Mouse (Mus musculus) small intestine, adult 2 months (tissue): ENCODE measurements around the gene Ascl1. TPM values are rescaled to one million over a fixed set of nuclear protein-coding genes. Genes with fewer than 3 reads are reported as not detected.

Experiments used
- H3K27ac ChIP-seq: fragments of 200-500 bp; 2 replicates; pipeline ENCODE4 v1.5.1; 2012; ENCODE audit warnings: low read depth, low read length, control low read depth, inconsistent platforms; ENCODE audit not compliant: insufficient read depth
- H3K27me3 ChIP-seq: fragments of 200-500 bp; 2 replicates; pipeline ENCODE4 v1.6.1; 2012; ENCODE audit warnings: mild to moderate bottlenecking, moderate library complexity, low read length, inconsistent platforms; ENCODE audit not compliant: control insufficient read depth, insufficient read depth
- H3K36me3 ChIP-seq: fragments of 200-500 bp; 2 replicates; pipeline ENCODE4 v1.6.1; 2012; ENCODE audit warnings: mild to moderate bottlenecking, low read length, control low read depth, inconsistent platforms; ENCODE audit not compliant: control insufficient read depth, insufficient read depth
- H3K4me1 ChIP-seq: fragments of 200-500 bp; 2 replicates; pipeline ENCODE4 v1.6.1; 2012; ENCODE audit warnings: low read length, inconsistent platforms, mixed read lengths; ENCODE audit not compliant: control insufficient read depth, insufficient read depth, insufficient read length
- H3K4me3 ChIP-seq: fragments of 200-500 bp; 2 replicates; pipeline ENCODE4 v1.5.1; 2012; ENCODE audit warnings: low read depth, mild to moderate bottlenecking, control low read depth, inconsistent platforms, low read length, moderate library complexity
- CTCF ChIP-seq: fragments of 200-500 bp; IDR thresholded peaks from 2 replicates; pipeline ENCODE4 v1.5.1; 2012; ENCODE audit warnings: low read depth, mild to moderate bottlenecking, control low read depth, inconsistent platforms, low read length, moderate library complexity, mixed read lengths; ENCODE audit not compliant: insufficient replicate concordance, insufficient read length; ENCODE audit errors: extremely low read depth
- POLR2A ChIP-seq: fragments of 200-500 bp; IDR thresholded peaks from 2 replicates; pipeline ENCODE4 v1.6.1; 2012; ENCODE audit warnings: low read depth, mild to moderate bottlenecking, control low read depth, inconsistent platforms, low read length, moderate library complexity
- WGBS: fragments of 180-500 bp; shearing (Covaris S2); methylation state at CpG from one replicate; pipeline ENCODE4 v1.1.7; 2018; 5-methylcytosine and 5-hydroxymethylcytosine counted together
- polyA plus RNA-seq: library from polyadenylated mRNA; depleted of rRNA; stranded (reverse); fragments of >200 nt; gene quantifications from 2 replicates; pipeline ENCODE4 v1.2.3, GENCODE M21; 2012; rRNA removed

Gene Ascl1
- polyA plus RNA-seq, 1 experiment: 0.27 TPM

GRCm38 (mm10) chr10:87448257-87448656 is 45.2 kb downstream of the Ascl1 start:
- Histone ChIP-seq H3K4me3 (no peak overlapping the region), H3K27me3 (no peaks in the 10 kb centered on the region), H3K4me1 (no peaks in the 10 kb centered on the region), H3K27ac (no peak overlapping the region), H3K36me3 (no peaks in the 10 kb centered on the region)
- WGBS: 59% methylated on average over 5 of the region's 5 CpGs
- TF ChIP-seq CTCF: no peak
- TF ChIP-seq POLR2A: no peak

GRCm38 (mm10) chr10:87447754-87448095 is 45.7 kb downstream of the Ascl1 start:
- 7% methylated on average over 9 of the region's 9 CpGs for WGBS
- Histone ChIP-seq H3K27me3 (no peaks in the 10 kb centered on the region), H3K27ac (no peak overlapping the region), H3K4me1 (no peaks in the 10 kb centered on the region), H3K36me3 (no peaks in the 10 kb centered on the region), H3K4me3 (no peak overlapping the region)
- TF ChIP-seq CTCF (no peak), POLR2A (no peak)

- Histone ChIP-seq H3K4me1 (no peaks in the 10 kb centered on the region), H3K4me3 (no peak overlapping the region), H3K27me3 (no peaks in the 10 kb centered on the region), H3K36me3 (no peaks in the 10 kb centered on the region), H3K27ac (no peak overlapping the region)
- TF ChIP-seq POLR2A: no peak
- TF ChIP-seq CTCF: no peak
- WGBS: 38% methylated on average over 13 of the region's 13 CpGs
Observed at GRCm38 (mm10) chr10:87446829-87447753, 46.4 kb downstream of the Ascl1 start.

- H3K36me3 ChIP-seq: no peaks in the 10 kb centered on the region
Observed at GRCm38 (mm10) chr10:87446139-87446828, 47.2 kb downstream of the Ascl1 start.

More at GRCm38 (mm10) chr10:87446139-87446828, 47.2 kb downstream of the Ascl1 start:
- TF ChIP-seq CTCF: no peak
- TF ChIP-seq POLR2A: no peak
- no peak overlapping the region for H3K4me3 ChIP-seq
- no peaks in the 10 kb centered on the region for H3K27me3 ChIP-seq
- H3K27ac ChIP-seq: no peak overlapping the region
- 76% methylated on average over 2 of the region's 2 CpGs for WGBS
- H3K4me1 ChIP-seq: no peaks in the 10 kb centered on the region

Other genes starting within 250 kb of the Ascl1 start
- gene Pah, start 28.1 kb upstream of the Ascl1 start, polyA plus RNA-seq: 2.7 TPM in 1 of 2 replicates, not detected in the other